Mouse (Mus musculus) hindbrain, embryonic 12.5 days (tissue): ENCODE results near the gene Amotl1. TPM values are rescaled to one million over a fixed set of nuclear protein-coding genes. Genes with fewer than 3 reads are reported as not detected.

Source experiments
- ATAC-seq: fragments of 200-750 bp; cut with Nextera tagmentation; 2 replicates; pipeline ENCODE4 v1.8.0; 2017; ENCODE audit warnings: moderate TSS enrichment; ENCODE audit not compliant: low FRiP score
- H3K27ac ChIP-seq: fragments of 300-500 bp; sonication (generic); 2 replicates; pipeline ENCODE4 v1.5.1; 2016; ENCODE audit warnings: mild to moderate bottlenecking
- H3K27me3 ChIP-seq: fragments of 300-500 bp; sonication (generic); 2 replicates; pipeline ENCODE4 v1.6.1; 2016; ENCODE audit warnings: mild to moderate bottlenecking
- H3K36me3 ChIP-seq: fragments of 300-500 bp; sonication (generic); 2 replicates; pipeline ENCODE4 v1.6.1; 2016; ENCODE audit warnings: mild to moderate bottlenecking
- H3K4me1 ChIP-seq: fragments of 300-500 bp; sonication (generic); 2 replicates; pipeline ENCODE4 v1.6.1; 2016
- H3K4me2 ChIP-seq: fragments of 300-500 bp; sonication (generic); replicated peaks from 2 replicates; pipeline ENCODE4 v1.6.1; 2016; ENCODE audit warnings: mild to moderate bottlenecking
- H3K4me3 ChIP-seq: fragments of 300-500 bp; sonication (generic); 2 replicates; pipeline ENCODE4 v1.5.1; 2016; ENCODE audit warnings: mild to moderate bottlenecking
- H3K9ac ChIP-seq: fragments of 300-500 bp; sonication (generic); 2 replicates; pipeline ENCODE4 v1.6.1; 2016; ENCODE audit warnings: mild to moderate bottlenecking, moderate library complexity
- H3K9me3 ChIP-seq: fragments of 300-500 bp; sonication (generic); replicated peaks from 2 replicates; pipeline ENCODE4 v1.6.1; 2016; ENCODE audit warnings: mild to moderate bottlenecking
- WGBS: fragments of 180-500 bp; shearing (Covaris S2); methylation state at CpG from one replicate; pipeline ENCODE4 v1.1.7; 2016; 5-methylcytosine and 5-hydroxymethylcytosine counted together
- polyA plus RNA-seq: library from polyadenylated mRNA; unstranded; fragments of >200 nt; fragmentation: Nextera tagmentation; extraction: Ambion mirVana; gene quantifications from 2 replicates; pipeline ENCODE4 v1.2.1, GENCODE M21; 2016

The Amotl1 gene
- polyA plus RNA-seq, 1 experiment from 2014 or later: 18.2 TPM

DNA sequence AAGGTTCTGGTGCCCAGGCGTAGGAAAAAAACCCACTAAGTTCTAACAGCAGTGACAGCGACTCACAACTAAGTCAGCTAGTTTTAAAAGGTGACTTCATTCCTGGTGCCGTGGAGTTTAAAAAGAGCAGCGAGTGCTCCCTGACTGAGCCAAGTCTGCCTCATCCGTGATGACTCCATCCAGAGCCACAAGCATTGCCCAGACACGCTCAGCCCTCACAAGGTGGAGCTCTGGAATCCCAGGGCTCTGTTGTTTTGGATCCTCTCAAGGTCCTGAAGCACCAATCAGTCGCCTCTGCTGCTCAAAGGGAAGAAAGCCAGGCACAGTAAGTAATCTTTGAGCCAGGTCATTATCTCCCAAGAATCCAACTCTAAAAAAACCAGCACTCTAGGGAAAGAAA, 18.0 kb upstream of the Amotl1 start:
- no peaks in the 10 kb centered on the region for H3K27me3 ChIP-seq
- no peaks in the 10 kb centered on the region for H3K4me1 ChIP-seq
- H3K4me3 ChIP-seq: no peak overlapping the region
- H3K36me3 ChIP-seq: no peaks in the 10 kb centered on the region
- no peak overlapping the region for H3K9ac ChIP-seq
- H3K27ac ChIP-seq: no peak overlapping the region
- WGBS: 75% methylated on average over 7 of the region's 7 CpGs
- H3K9me3 ChIP-seq: no peaks in the 10 kb centered on the region
- H3K4me2 ChIP-seq: no peak overlapping the region
- ATAC-seq: no peak

DNA sequence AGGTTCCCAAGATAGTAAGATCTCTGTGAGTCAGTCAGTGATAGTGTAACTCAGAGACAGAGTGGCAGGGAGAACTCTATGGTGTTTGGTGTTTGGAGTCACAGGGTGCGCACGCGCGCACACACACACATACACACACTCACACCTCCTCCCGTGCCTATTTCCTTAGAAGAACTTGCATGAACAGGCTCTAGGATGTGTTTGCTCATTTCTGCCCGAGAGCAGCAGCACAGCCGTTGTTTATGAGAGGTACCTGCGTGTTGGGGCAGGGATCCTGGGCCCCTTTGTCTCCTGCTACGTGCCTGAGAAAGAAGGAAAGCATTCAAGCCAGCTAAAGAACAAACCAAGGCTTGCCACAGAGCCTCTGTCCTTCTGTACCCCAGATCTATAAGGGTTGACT, 17.3 kb upstream of the Amotl1 start:
- H3K4me1 ChIP-seq: no peaks in the 10 kb centered on the region
- H3K27ac ChIP-seq: no peak overlapping the region
- ATAC-seq: no peak
- H3K9me3 ChIP-seq: no peaks in the 10 kb centered on the region
- no peak overlapping the region for H3K4me3 ChIP-seq
- no peak overlapping the region for H3K9ac ChIP-seq
- no peaks in the 10 kb centered on the region for H3K27me3 ChIP-seq
- no peak overlapping the region for H3K4me2 ChIP-seq
- 84% methylated on average over 9 of the region's 9 CpGs for WGBS
- no peaks in the 10 kb centered on the region for H3K36me3 ChIP-seq

- no peak overlapping the region for H3K4me2 ChIP-seq
- no peak for ATAC-seq
- WGBS: 42% methylated on average over 2 of the region's 2 CpGs
- no peak overlapping the region for H3K4me3 ChIP-seq
- H3K27me3 ChIP-seq: no peaks in the 10 kb centered on the region
- H3K27ac ChIP-seq: no peak overlapping the region
- H3K9me3 ChIP-seq: no peaks in the 10 kb centered on the region
- no peaks in the 10 kb centered on the region for H3K4me1 ChIP-seq
- H3K9ac ChIP-seq: no peak overlapping the region
- no peaks in the 10 kb centered on the region for H3K36me3 ChIP-seq
These were observed 13.1 kb upstream of the Amotl1 start for GRCm38 (mm10) chr9:14657926-14658325.

DNA sequence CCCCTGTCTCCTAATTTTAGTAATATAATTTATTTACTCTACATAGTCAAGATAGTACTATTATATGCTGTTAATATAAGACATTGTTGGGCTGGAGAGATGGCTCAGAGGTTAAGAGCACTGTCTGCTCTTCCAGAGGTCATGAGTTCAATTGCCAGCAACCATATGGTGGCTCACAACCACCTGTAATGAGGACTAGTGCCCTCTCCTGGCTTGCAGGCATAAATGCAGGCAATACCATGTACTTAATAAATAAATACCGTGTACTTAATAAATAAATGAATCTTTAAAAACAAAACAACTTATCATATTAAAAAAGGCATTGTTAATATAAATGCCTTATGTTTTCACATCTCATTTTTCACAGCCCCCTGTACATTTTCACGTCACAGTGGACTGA, 9.2 kb upstream of the Amotl1 start:
- Histone ChIP-seq H3K36me3 (no peaks in the 10 kb centered on the region), H3K9ac (no peak overlapping the region), H3K27ac (no peak overlapping the region), H3K9me3 (no peaks in the 10 kb centered on the region), H3K27me3 (no peaks in the 10 kb centered on the region), H3K4me3 (no peak overlapping the region), H3K4me2 (no peak overlapping the region), H3K4me1 (no peaks in the 10 kb centered on the region)
- ATAC-seq: no peak
- 78% methylated on average over 2 of the region's 2 CpGs for WGBS

DNA sequence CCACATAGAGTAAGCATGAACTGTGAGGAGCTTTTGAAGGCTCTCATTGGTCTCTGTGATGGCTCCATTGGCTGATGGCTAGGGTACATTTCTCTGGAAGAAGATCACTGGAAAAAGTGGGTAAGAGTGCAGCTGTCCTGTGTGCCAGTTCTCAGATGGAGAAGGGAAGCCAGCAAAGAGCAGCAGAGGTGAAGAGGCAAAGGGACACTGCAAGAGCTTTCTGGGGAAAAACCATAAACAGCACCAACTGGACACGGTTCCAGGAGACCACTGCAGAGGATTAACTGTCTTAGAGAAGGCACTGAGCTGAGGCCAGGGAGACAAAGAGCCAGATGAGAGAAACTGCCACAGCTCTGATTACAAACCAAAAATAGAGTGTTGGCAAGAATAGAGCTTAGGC, 7.9 kb upstream of the Amotl1 start:
- Histone ChIP-seq H3K4me2 (no peak overlapping the region), H3K36me3 (no peaks in the 10 kb centered on the region), H3K27me3 (no peaks in the 10 kb centered on the region), H3K27ac (no peak overlapping the region), H3K4me1 (no peaks in the 10 kb centered on the region), H3K9me3 (no peaks in the 10 kb centered on the region), H3K9ac (no peak overlapping the region), H3K4me3 (no peak overlapping the region)
- ATAC-seq: no peak
- WGBS: 79% methylated on average over 1 of the region's 1 CpGs

DNA sequence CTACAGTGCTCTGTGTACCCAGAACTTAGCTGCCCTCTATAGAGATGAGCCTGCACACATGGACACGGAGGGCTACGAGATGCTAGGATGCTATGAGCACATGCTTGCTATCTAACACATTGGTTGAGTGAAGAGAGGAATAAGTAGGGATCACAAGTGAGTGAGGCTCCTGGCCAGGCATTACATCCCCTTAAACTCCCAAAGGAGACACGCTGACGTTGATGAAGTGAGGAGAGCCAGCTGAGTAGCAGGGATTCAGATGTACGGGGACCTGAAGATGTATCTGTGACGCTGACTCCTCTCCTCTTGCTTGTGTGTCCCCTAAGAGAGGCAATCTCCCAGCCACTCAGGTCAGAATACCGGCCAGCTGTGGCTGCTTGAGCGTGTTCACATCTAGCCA, 3.0 kb upstream of the Amotl1 start:
- H3K4me3 ChIP-seq: no peak overlapping the region
- WGBS: 85% methylated on average over 8 of the region's 8 CpGs
- no peak overlapping the region for H3K4me2 ChIP-seq
- H3K9ac ChIP-seq: no peak overlapping the region
- no peak overlapping the region for H3K27ac ChIP-seq
- H3K27me3 ChIP-seq: no peaks in the 10 kb centered on the region
- no peaks in the 10 kb centered on the region for H3K9me3 ChIP-seq
- H3K4me1 ChIP-seq: peaks cover 8% of the 10 kb centered on the region
- no peak for ATAC-seq
- H3K36me3 ChIP-seq: no peaks in the 10 kb centered on the region

GRCm38 (mm10) chr9:14646641-14647040, 1.8 kb upstream of the Amotl1 start:
- Histone ChIP-seq H3K9ac (no peak overlapping the region), H3K9me3 (no peaks in the 10 kb centered on the region), H3K27ac (no peak overlapping the region), H3K4me2 (no peak overlapping the region), H3K36me3 (no peaks in the 10 kb centered on the region), H3K4me1 (peaks cover 17% of the 10 kb centered on the region), H3K27me3 (no peaks in the 10 kb centered on the region), H3K4me3 (no peak overlapping the region)
- 95% methylated on average over 1 of the region's 1 CpGs for WGBS
- no peak for ATAC-seq

DNA sequence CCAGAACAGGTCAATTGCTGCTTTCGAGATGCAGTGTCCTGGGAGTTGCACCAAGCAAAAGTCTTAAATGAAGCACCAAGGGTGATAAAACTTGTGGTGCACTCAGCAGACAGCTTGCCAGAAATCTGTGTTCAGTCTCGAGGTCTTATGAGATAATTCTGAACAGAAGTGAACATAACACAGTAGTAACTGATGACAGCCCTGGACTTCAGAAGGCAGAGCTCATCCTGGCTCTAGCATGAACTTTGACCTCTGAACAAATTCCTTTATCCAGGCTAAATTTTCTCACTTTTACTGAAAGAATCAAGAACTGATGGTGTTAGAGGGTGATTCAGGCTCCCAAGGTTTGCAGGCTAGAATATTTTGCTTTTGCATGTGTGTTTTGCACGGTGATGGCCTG, 1.2 kb upstream of the Amotl1 start:
- ATAC-seq: no peak
- Histone ChIP-seq H3K4me1 (peaks cover 20% of the 10 kb centered on the region), H3K27me3 (no peaks in the 10 kb centered on the region), H3K27ac (no peak overlapping the region), H3K4me3 (no peak overlapping the region), H3K36me3 (no peaks in the 10 kb centered on the region), H3K4me2 (no peak overlapping the region), H3K9ac (no peak overlapping the region), H3K9me3 (no peaks in the 10 kb centered on the region)
- 81% methylated on average over 3 of the region's 3 CpGs for WGBS

GRCm38 (mm10) chr9:14643328-14643727, 1.5 kb downstream of the Amotl1 start:
- Histone ChIP-seq H3K4me3 (no peak overlapping the region), H3K4me2 (no peak overlapping the region), H3K9ac (no peak overlapping the region), H3K36me3 (no peaks in the 10 kb centered on the region), H3K27me3 (no peaks in the 10 kb centered on the region), H3K27ac (no peak overlapping the region), H3K9me3 (no peaks in the 10 kb centered on the region), H3K4me1 (peaks cover 25% of the 10 kb centered on the region)
- no peak for ATAC-seq
- WGBS: 54% methylated on average over 6 of the region's 6 CpGs

DNA sequence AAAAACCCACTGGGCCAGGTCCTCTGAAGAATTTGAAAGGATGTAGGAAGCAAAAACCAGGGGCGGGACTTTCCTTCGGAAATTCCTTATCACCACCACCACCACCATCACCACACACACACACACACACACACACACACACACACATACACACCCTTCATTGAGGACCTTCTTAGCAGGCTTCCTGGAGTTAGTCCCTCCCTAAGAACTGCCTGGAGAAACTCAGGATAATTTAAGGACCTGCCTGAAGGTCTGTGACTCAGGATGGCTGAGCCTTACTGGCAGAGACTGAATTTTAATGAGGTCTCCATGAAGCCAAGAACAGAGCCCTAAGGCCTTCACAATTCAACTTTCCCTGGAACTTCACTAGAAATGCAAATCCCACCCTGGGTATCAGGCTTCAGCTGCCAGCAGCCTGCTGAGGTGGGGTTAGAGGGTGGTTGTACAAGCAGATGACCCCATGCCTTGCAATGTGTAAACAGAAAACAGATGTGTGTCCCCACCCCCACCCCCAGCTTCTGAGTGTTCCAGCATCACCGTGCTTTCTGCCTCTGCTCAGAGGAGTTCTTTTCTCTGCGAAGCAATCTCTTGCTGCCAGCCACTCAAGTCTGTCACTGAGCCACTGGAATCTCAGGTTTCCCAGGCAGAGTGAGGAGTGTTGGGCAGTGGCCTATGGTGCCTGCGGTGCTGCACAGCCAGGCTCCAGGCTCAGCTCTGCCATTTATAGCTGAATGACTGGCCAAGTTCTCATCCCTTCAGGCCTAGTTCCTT, 2.4 kb downstream of the Amotl1 start:
- Histone ChIP-seq H3K4me3 (no peak overlapping the region), H3K9me3 (no peaks in the 10 kb centered on the region), H3K4me2 (no peak overlapping the region), H3K4me1 (peaks cover 25% of the 10 kb centered on the region), H3K36me3 (no peaks in the 10 kb centered on the region), H3K27ac (no peak overlapping the region; the same call in none of the 2 replicates), H3K9ac (no peak overlapping the region), H3K27me3 (no peaks in the 10 kb centered on the region)
- peak; percentile 35; the same call in 1 of the 2 replicates for ATAC-seq
- whole genome bisulfite sequencing: 17% methylated on average over 5 of the region's 5 CpGs

GRCm38 (mm10) chr9:14641310-14642067, 3.4 kb downstream of the Amotl1 start:
- H3K4me2 ChIP-seq: no peak overlapping the region
- 0 out of 2 replicates have a peak, but pooled peaks have one; percentile 30 for ATAC-seq
- peaks cover 25% of the 10 kb centered on the region for H3K4me1 ChIP-seq
- WGBS: 39% methylated on average over 7 of the region's 7 CpGs
- no peaks in the 10 kb centered on the region for H3K36me3 ChIP-seq
- H3K9ac ChIP-seq: no peak overlapping the region
- no peaks in the 10 kb centered on the region for H3K27me3 ChIP-seq
- no peak overlapping the region for H3K4me3 ChIP-seq
- peak overlapping the region; percentile 40; the same call in 1 of the 2 replicates for H3K27ac ChIP-seq
- no peaks in the 10 kb centered on the region for H3K9me3 ChIP-seq

- no peaks in the 10 kb centered on the region for H3K9me3 ChIP-seq
- WGBS: 74% methylated on average over 3 of the region's 3 CpGs
- no peaks in the 10 kb centered on the region for H3K36me3 ChIP-seq
These were observed 8.6 kb downstream of the Amotl1 start for GRCm38 (mm10) chr9:14636244-14636643.

DNA sequence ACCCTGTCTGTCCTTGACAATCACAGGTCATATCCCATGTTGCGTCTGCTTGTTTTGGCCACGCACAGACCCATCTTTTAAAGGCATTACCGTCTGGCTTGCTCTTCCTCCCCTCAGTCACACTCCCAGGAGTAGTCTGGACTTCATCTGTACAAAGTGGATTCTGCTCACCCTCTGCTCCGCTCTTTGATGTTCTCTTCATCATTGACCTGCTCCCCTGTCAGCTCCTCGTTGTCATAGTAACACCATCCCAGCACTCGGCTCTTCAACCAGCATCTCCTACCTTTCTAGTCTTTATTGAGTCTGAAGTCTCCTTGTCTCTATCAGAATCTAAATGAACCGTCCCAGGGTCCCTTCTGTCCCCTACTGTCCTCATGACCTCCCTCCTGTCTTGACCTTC, 9.3 kb downstream of the Amotl1 start:
- Histone ChIP-seq H3K4me2 (no peak overlapping the region), H3K9ac (no peak overlapping the region), H3K4me1 (peaks cover 30% of the 10 kb centered on the region), H3K4me3 (no peak overlapping the region), H3K27ac (no peak overlapping the region), H3K27me3 (peaks cover 22% of the 10 kb centered on the region), H3K9me3 (no peaks in the 10 kb centered on the region), H3K36me3 (no peaks in the 10 kb centered on the region)
- no peak for ATAC-seq
- 70% methylated on average over 7 of the region's 7 CpGs for WGBS

More at GRCm38 (mm10) chr9:14636244-14636643, 8.6 kb downstream of the Amotl1 start:
- Histone ChIP-seq H3K4me3 (no peak overlapping the region), H3K4me2 (no peak overlapping the region), H3K27ac (no peak overlapping the region), H3K9ac (no peak overlapping the region), H3K4me1 (peaks cover 36% of the 10 kb centered on the region), H3K27me3 (peaks cover 22% of the 10 kb centered on the region)
- no peak for ATAC-seq
